Mouse (Mus musculus) left cerebral cortex, postnatal 10 days (tissue): ENCODE measurements around the gene Lamp1. TPM values are rescaled to one million over a fixed set of nuclear protein-coding genes. Genes with fewer than 3 reads are reported as not detected.

Experiments used
- DNase-seq, 2 experiments: peaks; one replicate each; pipeline ENCODE4 v3.0.0; 2021 to 2022; ENCODE audit warnings: low spot score in 2 of 2, mixed read lengths in 1 of 2; ENCODE audit errors: extremely low spot score in 1 of 2
- intact Hi-C: fragments of 180-260 bp; cut with DNase I; formaldehyde crosslinking; loops from one replicate; pipeline ENCODE4 v1.15.1; 2025
- total RNA-seq, 2 experiments: library from RNA; stranded (reverse); gene quantifications; 2 replicates each; pipeline ENCODE4 v1.2.3; 2021

Lamp1 gene
- total RNA-seq, result 100 to 1,000 TPM; 300 to 304 TPM

DNA sequence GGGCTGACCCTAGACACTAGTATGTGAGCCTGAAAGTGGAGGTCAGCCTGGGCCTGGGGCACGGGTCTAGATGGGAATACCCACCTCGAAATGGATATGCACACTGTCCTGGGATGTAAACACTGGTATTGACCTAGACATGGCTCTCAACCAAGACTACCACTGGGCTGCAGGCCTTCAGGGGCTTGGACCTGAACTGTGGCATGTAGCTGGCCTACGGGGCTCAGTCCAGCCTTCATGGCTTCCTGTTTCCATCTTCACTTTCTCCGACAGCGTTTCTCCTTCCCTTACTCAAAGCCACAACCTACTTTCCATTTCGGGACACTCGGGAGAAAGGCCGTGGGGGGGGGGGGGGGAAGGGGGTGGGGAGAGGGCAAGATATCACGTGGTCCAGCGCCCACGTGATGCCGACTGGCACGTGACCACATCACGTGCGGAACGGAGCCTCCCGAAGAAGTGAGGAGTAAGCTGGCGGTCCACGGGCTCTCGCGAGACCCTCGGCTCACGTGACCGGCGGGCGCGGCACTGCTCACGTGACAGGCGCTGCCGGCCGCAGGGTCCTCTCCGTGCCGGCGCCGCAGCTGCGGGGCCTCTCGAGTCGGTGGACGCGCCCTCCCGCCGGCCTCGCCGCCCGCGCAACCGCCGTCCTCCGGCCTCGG lies at the start of gene Lamp1:
TSS of gene Lamp1 (plus strand) at position 444 of the 659 bp plus-strand sequence.
- intact Hi-C loops, result loop anchor here (5.0 kb wide), 1 partner anchor 53 kb away; no protein-coding TSS in a partner anchor
- DNase-seq, result peak; percentile 99 to 100

DNA sequence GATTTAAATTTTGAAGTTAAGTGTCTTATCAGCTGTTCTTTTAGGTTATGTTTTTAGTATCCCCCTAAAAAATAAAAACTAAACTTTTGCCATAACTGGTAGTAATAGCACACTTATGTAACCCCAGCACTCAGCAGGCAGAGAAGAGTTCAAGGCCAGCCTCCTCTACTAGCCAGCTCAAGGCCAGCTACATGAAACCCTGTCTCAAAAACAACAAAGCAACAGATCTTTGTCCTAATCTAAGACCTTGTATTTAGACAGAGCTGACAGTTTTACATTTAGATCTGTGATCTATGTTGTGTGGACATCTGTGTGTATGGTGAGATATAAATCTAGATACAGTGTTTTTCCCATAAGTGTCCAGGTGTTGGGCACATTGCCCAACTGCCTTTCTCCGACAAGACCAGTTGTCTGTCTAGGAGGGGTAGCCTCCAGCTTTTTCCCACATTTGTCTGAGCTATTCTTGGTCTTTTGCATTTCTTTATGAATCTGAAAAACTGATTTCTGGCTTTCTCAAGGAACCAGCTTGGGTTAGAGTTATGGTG lies 49.5 kb upstream of the Lamp1 start:
- intact Hi-C loops, result no loop called here
- DNase-seq, result no peak

DNA sequence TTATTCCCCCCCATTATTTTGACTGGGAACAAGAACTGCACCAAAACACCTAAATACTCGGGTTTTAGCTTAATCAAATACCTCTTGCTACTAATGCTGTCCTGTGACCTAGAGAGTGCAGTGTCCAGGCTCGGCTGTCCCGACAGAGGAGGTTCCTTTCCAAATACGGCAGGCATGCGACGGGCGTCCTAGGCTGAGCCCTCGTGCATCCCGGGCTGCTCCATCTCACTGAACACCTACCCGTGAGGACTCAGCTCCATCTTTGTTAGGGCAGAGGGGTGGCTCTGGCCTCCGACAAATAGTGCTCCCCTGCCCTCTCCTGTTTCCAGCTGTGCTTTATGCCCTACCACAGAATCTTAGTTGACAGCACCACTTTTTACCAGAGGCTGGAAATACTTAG lies 47.0 kb upstream of the Lamp1 start:
- no peak for DNase-seq
- intact Hi-C loops, result no loop called here

DNA sequence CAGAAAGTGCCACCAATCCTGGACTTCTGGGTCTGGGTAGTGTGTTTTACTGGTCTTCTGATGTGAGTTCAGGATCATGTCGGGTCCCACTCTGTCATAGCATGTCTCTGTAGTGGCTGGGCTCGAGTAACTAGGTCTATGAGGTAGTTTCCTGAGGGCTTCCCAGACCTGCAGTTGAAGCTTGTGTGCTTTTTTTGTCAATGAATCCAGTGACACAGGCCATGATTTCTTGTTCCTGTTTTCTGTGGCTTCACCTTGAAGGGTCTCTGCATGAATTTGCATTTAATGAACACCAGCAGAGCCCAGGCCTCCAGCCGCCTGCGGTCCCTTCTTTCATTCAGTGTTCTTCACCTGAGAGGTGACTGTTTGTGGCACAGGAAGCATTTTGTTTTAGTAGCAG lies 45.7 kb upstream of the Lamp1 start:
- intact Hi-C loops, result no loop called here
- DNase-seq, result no peak

DNA sequence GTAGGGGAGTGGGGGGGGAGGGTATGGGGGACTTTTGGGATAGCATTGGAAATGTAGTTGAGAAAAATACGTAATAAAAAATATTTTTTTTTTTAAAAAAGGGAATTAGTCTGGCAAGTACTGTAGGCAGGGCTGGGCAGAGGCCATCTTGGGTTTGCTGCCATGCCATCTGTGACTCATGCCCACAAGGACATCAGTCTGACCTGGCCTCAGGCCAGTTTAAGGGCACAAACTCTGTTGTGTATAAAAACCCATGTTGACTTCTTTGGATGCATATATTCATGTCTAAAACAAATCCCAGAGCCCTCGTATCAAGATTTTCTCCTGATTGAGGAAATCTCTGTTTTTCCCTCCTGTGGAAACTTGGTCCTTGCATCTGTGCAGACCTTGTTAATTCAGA lies 41.9 kb upstream of the Lamp1 start:
- no peak for DNase-seq
- intact Hi-C loops, result no loop called here

DNA sequence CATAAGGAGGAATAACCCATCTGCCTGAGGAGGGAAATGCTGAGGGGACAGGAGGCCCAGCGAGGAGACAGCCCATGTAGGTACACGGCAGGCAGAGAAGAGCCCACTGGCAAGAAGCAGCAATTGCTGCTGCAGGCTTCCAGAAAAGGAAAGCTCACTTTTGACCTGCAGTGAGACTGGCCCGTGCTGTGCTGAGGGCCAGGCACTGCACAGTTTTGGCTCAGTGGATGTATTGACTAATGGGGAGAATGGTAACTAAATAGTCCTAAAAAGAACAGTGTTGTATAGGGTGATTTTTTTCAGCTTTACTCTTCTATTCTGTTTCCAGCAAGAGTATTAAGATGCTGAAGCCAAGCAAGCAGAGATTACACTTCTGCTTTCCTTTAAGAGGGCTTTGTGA lies 40.4 kb upstream of the Lamp1 start:
- no peak for DNase-seq
- intact Hi-C loops, result no loop called here

DNA sequence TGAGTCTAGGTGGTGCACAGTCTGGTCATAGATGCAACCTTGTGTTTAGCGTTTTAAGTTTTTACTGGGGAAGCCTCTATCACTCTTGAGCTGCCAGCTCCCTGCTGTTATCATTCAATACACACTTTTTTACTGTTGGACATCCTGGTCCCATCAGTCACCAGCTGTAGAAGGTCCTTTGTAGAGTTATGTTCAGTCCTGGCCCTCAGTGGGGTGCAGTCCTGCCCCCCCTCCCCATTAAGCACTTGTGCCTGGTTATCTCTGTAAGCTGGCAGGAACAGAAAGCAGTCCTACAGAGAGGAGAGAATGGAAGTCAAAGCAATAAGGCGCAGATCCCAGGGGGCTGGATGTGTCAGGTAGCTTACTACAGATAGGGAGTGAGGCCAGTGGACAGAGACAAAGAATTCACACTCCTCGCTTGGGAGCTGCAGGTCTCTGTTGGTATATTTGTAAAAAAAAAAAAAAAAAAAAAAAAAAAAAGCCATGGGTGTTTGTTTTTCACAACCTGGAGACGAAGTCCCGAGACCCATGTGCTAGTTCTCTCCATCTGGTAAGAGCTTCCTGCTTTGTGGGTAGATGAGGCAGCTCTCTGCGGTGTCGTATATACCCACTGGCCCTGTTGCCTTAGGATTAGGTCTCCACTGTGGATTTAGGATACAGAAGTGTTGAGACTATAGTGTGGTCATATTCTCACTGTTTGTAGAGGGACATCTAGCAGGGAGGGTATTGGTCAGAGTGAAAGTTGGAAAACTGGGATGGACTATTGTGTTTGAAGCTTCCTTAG lies 37.9 kb upstream of the Lamp1 start:
- intact Hi-C loops, result no loop called here
- DNase-seq, result no peak

DNA sequence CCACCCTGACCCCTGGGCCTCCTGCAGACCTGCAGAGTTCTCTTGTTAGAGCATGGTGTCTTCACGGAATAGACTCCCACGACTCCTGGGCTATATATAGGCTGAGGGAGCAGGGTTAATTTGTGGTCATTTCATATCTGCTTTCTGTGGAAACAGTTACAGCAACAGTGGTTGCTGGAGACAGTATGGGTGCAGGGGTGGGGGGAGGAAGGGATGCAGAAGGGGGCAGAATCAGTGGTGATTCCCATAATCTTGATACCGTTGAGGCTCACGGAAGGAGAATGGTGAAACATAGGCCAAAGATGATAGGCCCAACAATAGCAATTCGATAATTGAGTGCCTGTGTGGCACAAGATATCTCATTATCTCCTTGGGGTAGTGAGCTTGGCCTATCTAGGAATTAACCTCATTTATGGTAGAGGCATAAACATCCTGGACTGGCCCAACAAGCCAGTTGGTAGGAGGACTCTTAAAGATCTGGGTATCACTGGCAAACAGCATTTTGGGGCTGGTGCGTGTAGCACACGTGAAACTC lies 36.0 kb upstream of the Lamp1 start:
- intact Hi-C loops, result no loop called here
- DNase-seq, result no peak

DNA sequence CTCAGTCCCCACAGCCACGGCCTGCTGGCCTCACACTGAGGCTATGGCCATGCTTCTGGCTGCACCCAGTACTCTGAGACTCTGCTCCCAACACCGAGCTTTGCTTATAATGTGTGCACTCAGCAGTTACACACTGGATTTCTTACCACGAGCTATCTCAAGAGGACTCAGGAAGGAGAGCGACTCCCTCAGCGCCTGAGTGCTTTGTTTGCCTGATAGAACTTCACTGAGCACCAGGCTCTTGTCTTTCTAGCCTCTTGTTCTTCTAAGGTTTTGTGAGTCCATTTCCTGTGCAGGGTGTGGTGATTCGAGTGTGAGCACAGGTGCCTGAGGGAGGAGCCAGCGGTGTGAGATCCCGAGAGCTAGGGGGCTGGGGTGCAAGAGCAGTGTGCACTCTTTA lies 34.1 kb upstream of the Lamp1 start:
- no peak for DNase-seq
- intact Hi-C loops, result no loop called here

DNA sequence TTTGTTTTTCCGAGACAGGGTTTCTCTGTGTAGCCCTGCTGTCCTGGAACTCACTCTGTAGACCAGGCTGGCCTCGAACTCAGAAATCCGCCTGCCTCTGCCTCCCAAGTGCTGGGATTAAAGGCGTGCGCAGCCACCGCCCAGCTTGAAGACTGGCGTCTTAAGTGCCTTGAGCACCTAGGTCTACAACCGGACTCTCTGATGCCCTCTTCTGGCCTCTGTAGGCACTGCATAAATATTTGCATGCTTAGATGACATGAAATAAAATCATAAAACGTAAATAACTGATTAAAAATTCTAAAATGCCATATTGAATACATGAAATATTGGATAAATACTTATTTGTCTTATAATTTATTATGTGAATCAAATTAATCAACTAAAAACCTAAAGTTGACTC lies 26.7 kb upstream of the Lamp1 start:
- DNase-seq, result peak in 1 of 2 experiments; percentile 49
- intact Hi-C loops, result loop anchor here (10.0 kb wide), 1 partner anchor 237 kb away; no protein-coding TSS in a partner anchor

DNA sequence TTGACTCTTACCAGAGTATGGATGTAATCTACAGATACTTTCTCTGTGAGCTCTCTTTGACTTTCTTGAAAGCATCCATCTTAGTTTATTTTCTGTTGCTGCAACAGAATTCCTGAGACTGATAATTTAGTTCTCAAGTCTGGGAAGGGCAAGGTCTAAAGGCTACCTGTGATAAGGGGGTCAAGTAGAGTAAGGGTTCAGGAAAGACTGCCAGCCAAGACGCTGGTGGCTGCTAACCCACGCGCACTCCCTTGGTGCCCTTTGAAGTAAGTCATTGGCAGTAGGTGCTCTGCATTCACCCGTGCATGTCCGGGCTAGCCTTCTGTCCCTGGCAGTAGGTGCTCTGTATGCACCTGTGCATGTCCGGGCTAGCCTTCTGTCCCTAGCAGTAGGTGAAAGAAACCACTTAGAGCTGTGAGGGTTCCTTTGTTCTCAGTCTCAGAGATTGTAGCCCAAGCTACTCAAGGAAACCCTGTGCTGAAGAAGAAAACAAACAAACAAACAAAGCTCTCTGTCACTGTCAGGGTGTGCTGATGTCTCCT lies 19.2 kb upstream of the Lamp1 start:
- intact Hi-C loops, result loop anchor here (5.0 to 10.0 kb wide), 2 partner anchors 57 to 245 kb away; no protein-coding TSS in a partner anchor
- peak in 1 of 2 experiments; percentile 6 for DNase-seq

DNA sequence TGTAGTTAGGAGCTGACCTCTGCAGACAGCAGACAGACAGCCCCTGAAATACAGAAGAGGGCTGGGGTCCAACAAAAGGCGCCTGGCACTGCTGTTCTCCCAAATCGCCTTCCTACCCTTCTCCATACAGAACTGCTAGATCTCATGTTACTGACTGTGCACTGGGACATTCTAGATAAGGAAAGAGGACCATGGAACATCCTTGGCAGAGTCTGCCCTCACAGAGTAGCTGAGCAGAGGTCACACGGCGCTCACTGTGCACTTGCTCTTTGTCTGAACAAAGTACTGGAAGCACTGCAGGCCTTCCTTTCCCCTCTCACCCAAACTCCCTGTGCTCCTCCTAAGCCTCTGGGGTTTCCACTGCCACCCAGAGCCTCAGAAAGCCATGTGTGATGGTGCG lies 17.3 kb upstream of the Lamp1 start:
- DNase-seq, result no peak
- intact Hi-C loops, result no loop called here

DNA sequence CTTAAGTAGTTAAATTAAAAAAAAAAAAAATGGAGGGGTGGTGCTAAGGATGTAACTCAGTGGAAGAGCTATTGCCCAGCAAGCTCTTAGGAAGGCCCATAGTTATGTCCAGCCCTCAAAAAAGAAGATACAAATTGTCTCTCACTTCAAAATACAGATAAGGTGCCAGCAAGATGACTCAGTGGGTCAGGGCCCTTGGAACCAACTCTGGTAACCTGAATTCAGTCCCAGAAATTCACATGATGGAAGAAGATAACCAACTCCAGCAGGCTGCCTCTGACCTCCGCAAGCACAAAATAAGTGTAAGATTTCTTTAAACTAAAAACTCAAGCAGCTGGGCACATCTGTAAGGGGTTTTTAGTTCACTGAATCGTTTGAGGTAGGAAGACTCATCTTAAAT lies 10.5 kb upstream of the Lamp1 start:
- intact Hi-C loops, result no loop called here
- no peak for DNase-seq

DNA sequence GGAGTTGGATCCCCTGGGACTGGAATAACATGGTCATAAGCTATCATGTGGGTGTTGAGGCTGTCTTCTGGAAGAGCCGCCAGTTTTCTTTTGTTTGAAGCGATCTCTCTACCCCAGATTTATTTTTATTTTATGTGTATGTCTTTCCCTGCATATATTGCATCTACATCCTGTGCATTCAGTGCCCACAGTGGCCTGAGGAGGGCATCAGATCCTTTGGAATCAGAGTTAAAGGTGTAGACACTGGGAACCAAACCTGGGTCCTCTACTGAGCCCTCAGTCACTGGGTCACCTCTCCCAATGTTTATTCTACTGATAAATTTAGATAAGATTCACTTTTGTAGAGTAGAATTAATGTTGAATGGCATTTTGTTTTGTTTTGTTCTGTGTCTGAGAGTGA lies 9.7 kb upstream of the Lamp1 start:
- intact Hi-C loops, result no loop called here
- no peak for DNase-seq

DNA sequence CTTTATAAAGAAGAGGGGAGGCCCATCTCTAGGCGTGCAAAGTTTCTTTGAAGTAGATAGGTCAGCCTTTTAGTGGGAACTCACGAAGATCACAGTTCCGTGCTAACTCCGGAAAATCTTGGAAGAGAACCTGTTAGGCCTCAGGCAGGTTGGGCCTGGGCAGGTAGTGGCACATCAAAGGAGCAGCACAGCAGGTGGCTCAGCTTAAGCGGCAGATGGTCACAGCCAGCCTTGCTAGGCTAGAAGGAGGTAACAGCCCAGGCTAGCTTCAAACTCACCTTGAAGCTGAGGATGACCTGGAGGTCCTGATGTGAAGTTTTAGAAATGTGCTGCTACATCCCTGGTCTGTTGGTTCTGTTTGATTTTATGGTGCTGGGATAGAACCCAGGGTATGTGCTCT lies 9.1 kb upstream of the Lamp1 start:
- intact Hi-C loops, result no loop called here

DNA sequence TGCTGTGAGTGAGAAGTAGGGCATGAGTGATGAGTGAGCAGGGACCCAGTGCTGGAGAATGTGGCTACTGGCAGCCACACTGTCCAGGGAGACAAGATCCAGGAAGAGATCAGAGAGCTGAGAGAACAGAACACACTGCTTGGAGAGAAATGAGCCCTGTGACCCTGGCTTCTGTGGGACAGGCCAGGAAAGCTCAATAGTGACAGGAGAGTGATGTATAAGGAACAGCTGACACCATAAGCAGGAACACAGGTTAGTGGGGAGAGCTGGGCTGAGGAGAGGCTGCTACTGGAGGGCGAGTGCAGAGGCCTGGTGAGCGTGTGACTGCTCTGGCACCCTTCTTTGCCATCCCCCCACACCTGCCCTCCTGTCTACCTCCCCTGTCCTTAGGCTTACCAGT lies 8.0 kb upstream of the Lamp1 start:
- DNase-seq, result no peak
- intact Hi-C loops, result no loop called here

More for the DNA sequence above, 9.1 kb upstream of the Lamp1 start:
- no peak for DNase-seq

DNA sequence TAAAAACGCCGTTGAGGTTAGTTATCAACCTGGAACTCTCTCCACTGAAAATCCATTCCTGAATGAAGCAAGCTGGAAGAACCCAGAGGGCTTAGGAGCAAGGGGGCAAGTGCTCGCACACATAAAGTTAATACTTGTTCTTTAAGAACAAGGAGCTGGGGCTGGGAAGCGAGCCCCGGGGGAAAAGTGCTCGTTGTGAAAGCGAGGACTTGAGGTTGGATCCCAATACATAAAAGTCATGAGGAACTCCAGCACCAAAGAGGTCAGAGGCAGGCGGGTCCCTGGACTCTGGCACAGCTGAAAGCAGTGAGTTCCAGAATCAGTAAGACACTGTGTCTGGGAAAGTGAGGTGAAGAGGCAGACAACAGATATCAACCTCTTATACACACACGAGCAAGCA lies 4.9 kb upstream of the Lamp1 start:
- DNase-seq, result no peak
- intact Hi-C loops, result no loop called here

DNA sequence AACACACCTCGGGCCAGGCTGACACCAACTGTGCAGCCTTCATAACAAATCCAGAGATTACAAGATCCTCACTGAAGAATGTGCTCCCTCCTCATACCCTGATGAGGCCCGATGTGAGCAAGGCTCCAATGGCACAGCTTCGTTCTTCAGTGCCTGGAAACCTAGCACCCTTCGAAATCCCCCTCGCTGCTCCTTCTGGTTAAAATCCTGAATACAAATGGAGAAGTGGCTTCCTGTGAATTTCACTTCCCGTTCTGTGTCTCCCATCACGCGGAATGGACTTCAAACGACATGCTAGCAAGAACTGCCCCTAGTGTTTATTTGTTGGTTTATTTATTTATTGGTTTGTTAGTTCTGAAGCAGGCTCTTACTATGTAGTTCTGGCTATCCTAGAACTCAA lies 3.6 kb upstream of the Lamp1 start:
- intact Hi-C loops, result loop anchor here (5.0 kb wide), 1 partner anchor 57 kb away; no protein-coding TSS in a partner anchor
- DNase-seq, result no peak

DNA sequence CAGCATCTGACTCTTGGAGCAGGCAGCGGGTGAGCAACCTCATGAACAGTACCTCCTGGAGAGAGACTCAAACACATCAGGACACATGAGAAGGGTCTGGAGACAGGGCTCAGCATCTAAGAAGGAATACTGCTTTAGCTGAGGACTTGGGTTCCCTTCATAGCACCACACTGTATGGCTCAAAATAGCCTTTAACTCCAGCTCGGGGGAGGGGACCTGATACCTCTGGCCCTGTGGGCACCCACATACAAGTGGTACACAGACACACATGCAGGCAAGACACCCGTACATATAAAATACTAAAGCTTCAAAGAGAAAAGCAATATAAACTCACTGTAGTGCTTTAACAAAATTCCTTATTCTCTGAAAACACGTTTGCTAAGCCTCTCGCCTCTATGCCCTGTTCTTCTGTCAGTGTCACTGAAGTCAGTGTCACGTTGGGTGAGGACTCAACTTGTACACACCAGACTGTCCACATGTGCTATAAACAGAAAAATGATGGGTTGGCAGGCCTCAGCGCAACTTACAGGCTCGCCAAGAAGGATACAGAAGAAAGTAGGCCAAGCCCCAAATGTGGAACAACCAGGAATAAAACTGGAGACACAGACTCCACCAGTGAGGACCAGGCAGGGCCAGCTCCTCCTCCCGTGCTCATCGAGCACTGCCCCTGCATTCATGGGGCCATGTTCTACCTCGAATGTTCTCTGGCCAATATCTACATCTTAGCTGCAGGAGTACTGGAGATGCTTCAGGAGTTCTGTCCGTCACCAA lies 2.4 kb upstream of the Lamp1 start:
- no peak for DNase-seq
- intact Hi-C loops, result loop anchor here (5.0 kb wide), 1 partner anchor 56 kb away; no protein-coding TSS in a partner anchor
